Mouse (Mus musculus) forebrain, postnatal 0 days (tissue): ENCODE measurements around the gene Emc6. TPM values are rescaled to one million over a fixed set of nuclear protein-coding genes. Genes with fewer than 3 reads are reported as not detected.

ENCODE experiments used
- ATAC-seq: fragments of 200-750 bp; cut with Nextera tagmentation; 2 replicates; pipeline ENCODE4 v1.8.0; 2017; ENCODE audit warnings: mild to moderate bottlenecking, moderate library complexity
- DNase-seq: peaks from one replicate; pipeline ENCODE4 v3.0.0-alpha.2; 2015
- H3K27ac ChIP-seq: fragments of 300-500 bp; sonication (generic); 2 replicates; pipeline ENCODE4 v1.5.1; 2014; ENCODE audit warnings: low read depth, mild to moderate bottlenecking, antibody characterized with exemption, low read length, moderate library complexity, mixed read lengths
- H3K27me3 ChIP-seq: fragments of 300-500 bp; sonication (generic); 2 replicates; pipeline ENCODE4 v1.6.1; 2014; ENCODE audit warnings: mild to moderate bottlenecking, low read length, mixed read lengths; ENCODE audit not compliant: insufficient read depth
- H3K36me3 ChIP-seq: fragments of 300-500 bp; sonication (generic); 2 replicates; pipeline ENCODE4 v1.6.1; 2014; ENCODE audit warnings: mild to moderate bottlenecking, moderate library complexity; ENCODE audit not compliant: insufficient read depth
- H3K4me1 ChIP-seq: fragments of 300-500 bp; sonication (generic); 2 replicates; pipeline ENCODE4 v1.6.1; 2014; ENCODE audit warnings: antibody characterized with exemption; ENCODE audit not compliant: insufficient read depth
- H3K4me2 ChIP-seq: fragments of 300-500 bp; sonication (generic); 2 replicates; pipeline ENCODE4 v1.6.1; 2014; ENCODE audit warnings: low read depth, mild to moderate bottlenecking, moderate library complexity
- H3K4me3 ChIP-seq: fragments of 300-500 bp; sonication (generic); 2 replicates; pipeline ENCODE4 v1.5.1; 2014; ENCODE audit warnings: low read depth, low read length, mixed read lengths
- H3K9ac ChIP-seq: fragments of 300-500 bp; sonication (generic); 2 replicates; pipeline ENCODE4 v1.6.1; 2014; ENCODE audit warnings: mild to moderate bottlenecking
- H3K9me3 ChIP-seq: fragments of 300-500 bp; sonication (generic); 2 replicates; pipeline ENCODE4 v1.6.1; 2016; ENCODE audit warnings: low read length
- CTCF ChIP-seq: sonication (generic); IDR thresholded peaks from 2 replicates; pipeline ENCODE4 v1.5.1; 2016; ENCODE audit warnings: antibody characterized with exemption, control low read depth, low read depth
- WGBS: fragments of 180-500 bp; shearing (Covaris S2); extraction: QIAGEN DNeasy Blood & Tissue Kit; methylation state at CpG from one replicate; pipeline ENCODE4 v1.1.7; 2014; 5-methylcytosine and 5-hydroxymethylcytosine counted together
- polyA plus RNA-seq: library from polyadenylated mRNA; unstranded; fragments of >200 nt; fragmentation: Nextera tagmentation; extraction: Ambion mirVana; gene quantifications from 2 replicates; pipeline ENCODE4 v1.2.1, GENCODE M21; 2015
- total RNA-seq: library from RNA; depleted of rRNA; stranded (reverse); fragments of >200 nt; gene quantifications from 2 replicates; pipeline ENCODE4 v1.2.3, GENCODE M21; 2014

The Emc6 gene
- total and polyA plus RNA-seq, 2 experiments from 2014 or later = 127 to 182 TPM

DNA sequence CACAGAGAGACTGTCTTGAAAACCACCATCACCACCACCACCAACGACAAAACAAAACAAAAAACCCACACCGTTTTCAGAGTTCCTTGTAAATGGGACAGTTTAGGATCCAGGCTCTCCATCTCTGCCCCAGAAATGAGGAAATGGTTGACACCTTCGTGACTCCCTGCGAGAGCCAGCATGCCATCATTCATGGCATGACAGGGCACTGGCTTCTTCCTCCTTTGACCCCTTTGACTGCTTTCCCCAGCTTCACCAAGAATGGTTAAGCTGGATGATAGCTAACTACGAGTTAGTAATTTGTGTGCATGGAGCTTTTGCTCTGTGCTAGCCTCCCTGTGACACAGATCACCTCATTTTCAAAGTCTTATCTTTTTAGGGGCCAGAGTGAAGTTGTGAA, 14.6 kb downstream of the Emc6 start:
- Histone ChIP-seq H3K4me1 (no peaks in the 10 kb centered on the region), H3K27me3 (no peaks in the 10 kb centered on the region; the same call in 1 of the 2 replicates), H3K9me3 (no peaks in the 10 kb centered on the region), H3K4me3 (no peak overlapping the region), H3K9ac (no peak overlapping the region), H3K4me2 (no peak overlapping the region), H3K36me3 (no peaks in the 10 kb centered on the region), H3K27ac (no peak overlapping the region)
- 83% methylated on average over 5 of the region's 5 CpGs for WGBS
- DNase-seq (no peak), ATAC-seq (no peak)
- TF ChIP-seq CTCF = no peak

DNA sequence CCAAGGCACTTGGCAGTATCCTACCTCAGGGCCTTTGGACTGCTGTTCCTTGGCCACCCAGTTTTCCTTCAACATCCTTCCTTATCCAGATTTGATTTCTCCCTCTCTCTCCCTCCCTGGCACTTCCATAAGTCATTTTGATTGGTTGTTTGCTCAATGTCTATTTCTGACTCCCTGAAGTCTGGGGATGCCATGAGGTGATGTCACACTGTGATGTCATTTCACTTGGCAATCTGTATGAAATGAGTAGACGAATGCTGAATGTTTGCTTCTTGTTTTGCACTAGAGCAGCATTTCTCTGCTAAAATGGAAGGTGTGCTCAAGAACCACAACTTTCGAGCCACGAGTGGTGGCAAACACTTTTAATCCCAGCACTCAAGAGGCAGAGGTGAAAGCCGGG, 15.2 kb downstream of the Emc6 start:
- ATAC-seq = no peak
- Histone ChIP-seq H3K27ac (no peak overlapping the region), H3K27me3 (no peaks in the 10 kb centered on the region; the same call in 1 of the 2 replicates), H3K9ac (no peak overlapping the region), H3K36me3 (no peaks in the 10 kb centered on the region), H3K4me2 (no peak overlapping the region), H3K9me3 (no peaks in the 10 kb centered on the region), H3K4me3 (no peak overlapping the region), H3K4me1 (no peaks in the 10 kb centered on the region)
- 83% methylated on average over 4 of the region's 4 CpGs for WGBS
- TF ChIP-seq CTCF = no peak
- no peak for DNase-seq

DNA sequence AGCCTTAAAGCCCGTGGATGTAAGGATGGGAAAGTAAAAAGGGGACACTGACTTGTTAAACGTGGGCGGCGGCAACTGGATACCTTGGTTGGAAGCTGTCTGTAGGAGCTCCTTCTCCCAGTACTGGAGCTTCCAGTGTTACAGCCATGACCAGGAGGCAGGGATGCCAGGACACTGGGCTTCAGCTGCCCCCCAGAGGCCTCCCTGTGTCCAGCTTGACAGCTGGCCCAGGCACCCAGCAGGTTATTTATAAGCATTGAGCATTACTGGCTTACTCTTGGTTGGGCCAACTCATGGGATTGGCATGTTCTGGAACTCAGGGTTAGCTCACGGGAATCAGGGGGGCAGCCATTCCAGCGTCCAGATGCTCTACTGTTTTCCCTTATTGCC, 16.0 kb downstream of the Emc6 start:
- H3K9ac ChIP-seq = no peak overlapping the region
- no peaks in the 10 kb centered on the region for H3K36me3 ChIP-seq
- no peak overlapping the region for H3K27ac ChIP-seq
- H3K4me3 ChIP-seq = peak overlapping the region; percentile 37
- H3K4me1 ChIP-seq = no peaks in the 10 kb centered on the region
- no peaks in the 10 kb centered on the region for H3K9me3 ChIP-seq
- 27% methylated on average over 6 of the region's 6 CpGs for WGBS
- ATAC-seq = no peak
- no peak for DNase-seq
- H3K27me3 ChIP-seq = no peaks in the 10 kb centered on the region; the same call in 1 of the 2 replicates
- no peak for TF ChIP-seq CTCF
- peak overlapping the region; percentile 73 for H3K4me2 ChIP-seq

DNA sequence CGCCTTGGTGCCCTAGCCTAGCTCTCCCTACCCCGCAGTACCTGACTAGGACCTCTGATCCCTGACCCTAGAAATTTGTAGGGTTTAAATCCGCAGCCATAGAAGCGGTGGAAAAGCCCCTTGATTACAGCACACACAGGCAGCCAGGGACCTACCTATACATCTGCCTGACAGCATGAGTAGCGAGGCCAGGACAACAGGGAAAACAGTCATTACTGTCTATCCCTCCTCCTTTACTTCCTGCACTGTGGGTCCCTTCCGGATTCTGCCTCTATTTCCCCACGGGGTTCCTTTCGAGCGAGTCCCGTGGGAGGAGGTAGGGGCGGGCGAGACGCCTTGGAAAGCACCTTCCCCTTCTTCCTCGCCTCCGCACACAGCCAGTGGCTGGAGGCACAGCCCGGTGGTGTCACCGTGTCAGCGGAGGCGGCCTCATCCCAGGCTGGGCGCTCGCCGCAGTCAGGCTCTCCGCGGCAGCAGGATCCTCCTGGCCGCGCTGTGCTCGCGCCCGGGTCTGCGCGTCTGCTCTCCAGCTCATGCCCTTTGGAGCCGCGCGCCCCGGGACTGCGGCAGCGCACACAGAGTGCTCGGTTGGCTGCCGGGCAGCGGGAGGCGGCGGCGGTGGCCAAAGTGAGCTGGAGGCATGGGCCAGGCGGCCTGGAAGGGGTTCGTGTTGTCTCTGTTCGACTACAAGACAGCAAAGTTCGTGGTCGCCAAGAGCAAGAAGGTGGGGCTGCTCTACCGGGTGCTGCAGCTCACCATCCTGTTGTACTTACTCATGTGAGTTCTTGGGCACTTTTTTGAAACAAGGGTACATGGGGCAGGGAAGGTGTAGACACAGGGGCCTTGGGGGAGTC, 16.7 kb downstream of the Emc6 start, which contains the start of gene P2rx5:
Gene P2rx5, plus strand, starts transcription at position 465 of the 854 bp plus-strand sequence.
- ATAC-seq (peak; percentile 50; the same call in 1 of the 2 replicates), DNase-seq (no peak)
- Histone ChIP-seq H3K27ac (no peak within 1 kb of the TSS), H3K9me3 (no peaks in the 10 kb centered on the region), H3K9ac (peak within 1 kb of the TSS; percentile 35), H3K36me3 (no peaks in the 10 kb centered on the region), H3K27me3 (no peaks in the 10 kb centered on the region; the same call in 1 of the 2 replicates), H3K4me2 (peak within 1 kb of the TSS; percentile 73), H3K4me1 (no peaks in the 10 kb centered on the region), H3K4me3 (peak within 1 kb of the TSS; percentile 37)
- TF ChIP-seq CTCF = no peak
- 4% methylated on average over 49 of the region's 49 CpGs for WGBS

DNA sequence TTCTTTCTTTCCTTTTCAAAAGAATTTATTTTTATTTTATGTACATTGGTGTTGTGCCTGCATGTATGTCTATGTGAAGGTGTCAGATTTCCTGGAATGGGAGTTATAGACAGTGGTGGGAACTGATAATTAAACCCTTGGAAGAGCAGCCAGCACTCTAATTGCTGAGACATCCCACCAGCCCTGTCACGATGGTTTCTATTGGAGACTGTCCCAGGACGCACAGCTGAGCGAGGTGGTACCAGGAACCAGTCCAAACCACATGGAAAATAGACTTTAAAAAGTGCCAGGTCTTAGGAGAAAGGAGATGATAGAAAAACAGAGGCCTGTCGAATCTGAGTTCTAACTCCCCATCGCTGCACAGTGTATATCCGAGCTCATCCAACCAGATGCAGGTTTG, 21.8 kb downstream of the Emc6 start:
- Histone ChIP-seq H3K4me3 (no peak overlapping the region), H3K27ac (no peak overlapping the region), H3K4me1 (no peaks in the 10 kb centered on the region), H3K27me3 (no peaks in the 10 kb centered on the region; the same call in 1 of the 2 replicates), H3K9ac (no peak overlapping the region), H3K4me2 (no peak overlapping the region), H3K36me3 (no peaks in the 10 kb centered on the region), H3K9me3 (no peaks in the 10 kb centered on the region)
- TF ChIP-seq CTCF = no peak
- ATAC-seq (peak; percentile 25; the same call in 1 of the 2 replicates), DNase-seq (peak; percentile 37)
- WGBS = 53% methylated on average over 6 of the region's 6 CpGs

DNA sequence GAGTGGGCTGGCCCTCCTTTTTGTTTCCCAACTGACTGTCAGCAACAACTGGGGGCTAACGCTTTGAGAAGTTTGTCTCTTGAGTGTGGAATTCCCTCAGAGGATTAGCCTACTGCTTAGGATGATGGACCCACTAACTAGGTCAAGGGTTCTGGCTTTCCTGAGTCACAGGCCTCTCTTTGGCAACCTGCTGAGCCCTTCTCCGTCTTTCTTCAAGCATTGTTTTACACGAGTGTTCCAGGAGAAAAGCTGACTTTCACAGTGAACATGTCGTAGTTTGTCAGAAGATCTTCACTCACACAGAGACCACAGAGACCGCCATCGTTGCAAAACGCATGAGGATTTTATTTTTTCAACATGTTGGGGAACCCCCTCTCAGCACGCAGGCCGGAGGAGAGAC, 28.6 kb downstream of the Emc6 start:
- WGBS = 67% methylated on average over 9 of the region's 9 CpGs
- Histone ChIP-seq H3K4me2 (no peak overlapping the region), H3K36me3 (no peaks in the 10 kb centered on the region), H3K4me3 (no peak overlapping the region), H3K27me3 (no peaks in the 10 kb centered on the region), H3K9me3 (no peaks in the 10 kb centered on the region), H3K4me1 (no peaks in the 10 kb centered on the region), H3K9ac (no peak overlapping the region), H3K27ac (no peak overlapping the region)
- no peak for DNase-seq
- no peak for TF ChIP-seq CTCF
- ATAC-seq = no peak

DNA sequence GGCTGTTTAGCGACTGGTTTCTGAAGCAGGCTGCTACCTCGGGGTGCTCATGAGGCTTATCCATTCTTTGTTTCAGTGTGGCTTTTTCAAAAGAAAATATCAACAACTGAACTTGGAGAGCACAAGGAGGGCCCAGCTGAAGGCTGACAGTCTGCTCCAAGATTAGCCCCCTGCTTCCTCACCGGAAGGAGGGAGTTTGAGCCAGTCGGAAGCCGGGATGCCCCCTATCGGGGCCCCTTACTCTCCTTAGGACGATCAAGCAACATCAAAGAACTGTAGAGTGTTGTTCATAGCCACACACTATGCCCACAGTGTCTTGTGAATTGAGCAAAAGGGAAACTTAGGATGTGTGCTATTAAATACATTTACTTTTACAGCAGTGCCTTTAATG, 29.9 kb downstream of the Emc6 start:
- Histone ChIP-seq H3K4me2 (no peak overlapping the region), H3K36me3 (no peaks in the 10 kb centered on the region), H3K4me3 (no peak overlapping the region), H3K27ac (no peak overlapping the region), H3K9me3 (no peaks in the 10 kb centered on the region), H3K4me1 (no peaks in the 10 kb centered on the region), H3K27me3 (no peaks in the 10 kb centered on the region), H3K9ac (no peak overlapping the region)
- 32% methylated on average over 7 of the region's 7 CpGs for WGBS
- DNase-seq (no peak), ATAC-seq (no peak)
- TF ChIP-seq CTCF = no peak
